Mouse (Mus musculus) bone marrow, adult 2 months (tissue): ENCODE measurements around the gene 9430038I01Rik.

Experiments used
- CTCF ChIP-seq: fragments of 200-500 bp; IDR thresholded peaks from 2 replicates; pipeline ENCODE4 v1.5.1; 2011; ENCODE audit warnings: low read length, control low read depth; ENCODE audit not compliant: control insufficient read depth, insufficient read depth
- POLR2A ChIP-seq: fragments of 200-500 bp; IDR thresholded peaks from 2 replicates; pipeline ENCODE4 v1.6.1; 2011; ENCODE audit warnings: low read depth, mild to moderate bottlenecking, control low read depth, low read length, borderline replicate concordance; ENCODE audit not compliant: control insufficient read depth

DNA sequence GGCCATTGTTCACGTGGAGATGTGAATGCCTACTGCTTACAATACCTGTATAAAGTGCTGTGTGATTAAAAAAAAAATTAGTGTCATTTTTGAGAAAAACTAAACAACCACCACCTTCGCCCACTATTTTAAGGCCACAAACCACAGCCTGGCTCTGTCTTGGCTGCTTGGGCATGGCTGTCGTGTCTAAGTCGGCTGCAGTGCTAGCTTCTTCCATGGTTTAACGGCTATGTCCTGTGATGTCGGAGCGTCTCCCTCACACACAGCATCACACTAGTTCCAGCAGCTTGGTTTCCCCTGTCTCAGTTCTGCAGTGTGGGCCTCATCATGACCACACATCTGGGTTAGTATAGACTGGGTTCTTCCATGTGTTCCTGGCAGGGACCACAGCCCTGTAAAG is 35.6 kb downstream of the 9430038I01Rik start:
- no peak for TF ChIP-seq POLR2A
- no peak for TF ChIP-seq CTCF
